Mouse (Mus musculus): ENCODE measurements around the gene Fnip1.

Fnip1 gene

GRCm38 (mm10) chr11:54464557-54465244, 26.7 kb downstream of the Fnip1 start:
- DNase-seq = peak; percentile 78

- DNase-seq = peak; percentile 74
Observed at GRCm38 (mm10) chr11:54472231-54472630, 34.2 kb downstream of the Fnip1 start.

- DNase-seq = no peak
Observed at GRCm38 (mm10) chr11:54478414-54478813, 40.4 kb downstream of the Fnip1 start.

GRCm38 (mm10) chr11:54486041-54486440, 48.0 kb downstream of the Fnip1 start:
- no peak for DNase-seq

- DNase-seq = no peak
Observed at GRCm38 (mm10) chr11:54491946-54492558, 54.1 kb downstream of the Fnip1 start.

- DNase-seq = peak; percentile 88
Observed at GRCm38 (mm10) chr11:54492559-54492958, 54.6 kb downstream of the Fnip1 start.

- no peak for DNase-seq
Observed at GRCm38 (mm10) chr11:54499838-54500237, 61.8 kb downstream of the Fnip1 start.

- DNase-seq = peak; percentile 94
Observed at GRCm38 (mm10) chr11:54502546-54503245, 64.7 kb downstream of the Fnip1 start.

GRCm38 (mm10) chr11:54513584-54513983, 75.6 kb downstream of the Fnip1 start:
- no peak for DNase-seq

GRCm38 (mm10) chr11:54521927-54522528, 84.0 kb downstream of the Fnip1 start:
- DNase-seq = no peak

GRCm38 (mm10) chr11:54522529-54523430, 84.8 kb downstream of the Fnip1 start, which contains the start of gene Rapgef6:
Rapgef6 (plus strand) TSS chr11:54522847.
- peak; percentile 100 for DNase-seq

- DNase-seq = no peak
Observed at GRCm38 (mm10) chr11:54523431-54524001, 85.5 kb downstream of the Fnip1 start.

- DNase-seq = no peak
Observed at GRCm38 (mm10) chr11:54528002-54528401, 90.0 kb downstream of the Fnip1 start.

GRCm38 (mm10) chr11:54530391-54530790, 92.4 kb downstream of the Fnip1 start:
- DNase-seq = peak; percentile 94

GRCm38 (mm10) chr11:54530916-54531315, 92.9 kb downstream of the Fnip1 start:
- DNase-seq = no peak

- peak; percentile 60 for DNase-seq
Observed at GRCm38 (mm10) chr11:54533834-54534233, 95.8 kb downstream of the Fnip1 start.

GRCm38 (mm10) chr11:54534871-54535270, 96.9 kb downstream of the Fnip1 start:
- DNase-seq = peak; percentile 94

GRCm38 (mm10) chr11:54539031-54539430, 101.0 kb downstream of the Fnip1 start:
- DNase-seq = peak; percentile 78

- DNase-seq = no peak
Observed at GRCm38 (mm10) chr11:54539486-54539885, 101.5 kb downstream of the Fnip1 start.

- no peak for DNase-seq
Observed at GRCm38 (mm10) chr11:54540328-54540727, 102.3 kb downstream of the Fnip1 start.

- no peak for DNase-seq
Observed at GRCm38 (mm10) chr11:54542414-54542813, 104.4 kb downstream of the Fnip1 start.

- DNase-seq = peak; percentile 55
Observed at GRCm38 (mm10) chr11:54554970-54555369, 117.0 kb downstream of the Fnip1 start.
